Mouse (Mus musculus) olfactory bulb, adult 2 months (tissue): ENCODE results near the gene Cnpy1. TPM values are rescaled to one million over a fixed set of nuclear protein-coding genes. Genes with fewer than 3 reads are reported as not detected.

Experiments
- H3K27ac ChIP-seq: fragments of 200-500 bp; 2 replicates; pipeline ENCODE4 v1.5.1; 2012; ENCODE audit warnings: low read depth, low read length; ENCODE audit not compliant: insufficient read depth
- H3K4me1 ChIP-seq: fragments of 200-500 bp; 2 replicates; pipeline ENCODE4 v1.6.1; 2012; ENCODE audit warnings: low read length; ENCODE audit not compliant: control insufficient read depth, insufficient read depth
- H3K4me3 ChIP-seq: fragments of 200-500 bp; 2 replicates; pipeline ENCODE4 v1.5.1; 2012; ENCODE audit warnings: mild to moderate bottlenecking, low read depth, low read length, moderate library complexity; ENCODE audit not compliant: insufficient read depth
- CTCF ChIP-seq: fragments of 200-500 bp; IDR thresholded peaks from 2 replicates; pipeline ENCODE4 v1.5.1; 2012; ENCODE audit warnings: low read depth, mild to moderate bottlenecking, low read length, moderate library complexity; ENCODE audit not compliant: insufficient read depth
- POLR2A ChIP-seq: fragments of 200-500 bp; IDR thresholded peaks from 2 replicates; pipeline ENCODE4 v1.6.1; 2012; ENCODE audit warnings: mild to moderate bottlenecking, low read depth, low read length, moderate library complexity; ENCODE audit not compliant: insufficient read depth
- WGBS: fragments of 180-500 bp; shearing (Covaris S2); methylation state at CpG from one replicate; pipeline ENCODE4 v1.1.7; 2018; 5-methylcytosine and 5-hydroxymethylcytosine counted together
- polyA plus RNA-seq: library from polyadenylated mRNA; stranded (reverse); fragments of >200 nt; gene quantifications from 2 replicates; pipeline ENCODE4 v1.2.4, GENCODE M21; 2012; ENCODE audit warnings: low replicate concordance; ENCODE audit not compliant: missing spikeins, insufficient read depth, insufficient read length

The Cnpy1 gene
- polyA plus RNA-seq, 1 experiment: not detected

- Histone ChIP-seq H3K27ac (no peak overlapping the region), H3K4me1 (peaks cover 15% of the 10 kb centered on the region), H3K4me3 (no peak overlapping the region)
- TF ChIP-seq CTCF (no peak), POLR2A (no peak)
- 25% methylated on average over 1 of the region's 1 CpGs for WGBS
Observed at GRCm38 (mm10) chr5:28163926-28164325, 81.7 kb downstream of the Cnpy1 start.

- 2% methylated on average over 24 of the region's 24 CpGs for WGBS
- TF ChIP-seq CTCF: no peak
- no peak for TF ChIP-seq POLR2A
- H3K4me3 ChIP-seq: no peak overlapping the region
- H3K27ac ChIP-seq: no peak overlapping the region
- H3K4me1 ChIP-seq: peaks cover 13% of the 10 kb centered on the region
Observed at GRCm38 (mm10) chr5:28161938-28162402, 83.6 kb downstream of the Cnpy1 start.

- no peak overlapping the region for H3K27ac ChIP-seq
- TF ChIP-seq POLR2A (no peak), CTCF (no peak)
- H3K4me3 ChIP-seq: no peak overlapping the region
- WGBS: 8% methylated on average over 20 of the region's 20 CpGs
- peaks cover 8% of the 10 kb centered on the region for H3K4me1 ChIP-seq
Observed at GRCm38 (mm10) chr5:28161383-28161937, 84.1 kb downstream of the Cnpy1 start.

GRCm38 (mm10) chr5:28159891-28160470, 85.6 kb downstream of the Cnpy1 start:
- Histone ChIP-seq H3K27ac (no peak overlapping the region), H3K4me3 (no peak overlapping the region), H3K4me1 (no peaks in the 10 kb centered on the region; the same call in none of the 2 replicates)
- WGBS: 17% methylated on average over 8 of the region's 8 CpGs
- no peak for TF ChIP-seq CTCF
- TF ChIP-seq POLR2A: no peak

- no peak for TF ChIP-seq POLR2A
- TF ChIP-seq CTCF: no peak
- no peak overlapping the region for H3K4me3 ChIP-seq
- H3K27ac ChIP-seq: no peak overlapping the region
- no peaks in the 10 kb centered on the region; the same call in none of the 2 replicates for H3K4me1 ChIP-seq
- 4% methylated on average over 15 of the region's 15 CpGs for WGBS
Observed at GRCm38 (mm10) chr5:28159072-28159458, 86.5 kb downstream of the Cnpy1 start.

GRCm38 (mm10) chr5:28158308-28159071, 87.1 kb downstream of the Cnpy1 start:
- 2% methylated on average over 31 of the region's 31 CpGs for WGBS
- H3K27ac ChIP-seq: no peak overlapping the region
- no peaks in the 10 kb centered on the region; the same call in none of the 2 replicates for H3K4me1 ChIP-seq
- TF ChIP-seq CTCF: no peak
- no peak for TF ChIP-seq POLR2A
- H3K4me3 ChIP-seq: no peak overlapping the region

GRCm38 (mm10) chr5:28157781-28158180, 87.8 kb downstream of the Cnpy1 start:
- Histone ChIP-seq H3K4me1 (no peaks in the 10 kb centered on the region; the same call in none of the 2 replicates), H3K4me3 (no peak overlapping the region), H3K27ac (no peak overlapping the region)
- WGBS: 5% methylated on average over 17 of the region's 17 CpGs
- TF ChIP-seq POLR2A (no peak), CTCF (no peak)

GRCm38 (mm10) chr5:28157044-28157730, 88.4 kb downstream of the Cnpy1 start:
- Histone ChIP-seq H3K4me3 (no peak overlapping the region), H3K27ac (no peak overlapping the region), H3K4me1 (no peaks in the 10 kb centered on the region; the same call in none of the 2 replicates)
- 17% methylated on average over 9 of the region's 9 CpGs for WGBS
- TF ChIP-seq POLR2A: no peak
- TF ChIP-seq CTCF: no peak

Other genes with a start within 250 kb of the Cnpy1 start
- gene Insig1, start 174.4 kb downstream of the Cnpy1 start, polyA plus RNA-seq: not detected in 2 replicates
- not detected in 2 replicates for gene En2, start 80.1 kb downstream of the Cnpy1 start, polyA plus RNA-seq
- gene Rbm33, start 71.3 kb upstream of the Cnpy1 start, polyA plus RNA-seq: not detected in 2 replicates
- gene Shh, start 221.4 kb upstream of the Cnpy1 start, polyA plus RNA-seq: not detected in 2 replicates